Mouse (Mus musculus) heart, postnatal 0 days (tissue): ENCODE data around the gene Sdad1. TPM values are rescaled to one million over a fixed set of nuclear protein-coding genes. Genes with fewer than 3 reads are reported as not detected.

Source experiments
- ATAC-seq: fragments of 200-750 bp; cut with Nextera tagmentation; 2 replicates; pipeline ENCODE4 v1.8.0; 2017; ENCODE audit warnings: low read depth, moderate number of reproducible peaks, moderate library complexity; ENCODE audit not compliant: insufficient read depth
- DNase-seq: peaks from one replicate; pipeline ENCODE4 v3.0.0-alpha.2; 2016; ENCODE audit warnings: low spot score
- H3K27ac ChIP-seq: fragments of 300-500 bp; sonication (generic); 2 replicates; pipeline ENCODE4 v1.5.1; 2014; ENCODE audit warnings: low read depth, mild to moderate bottlenecking
- H3K27me3 ChIP-seq: fragments of 300-500 bp; sonication (generic); 2 replicates; pipeline ENCODE4 v1.6.1; 2014; ENCODE audit warnings: low read length, mixed read lengths; ENCODE audit not compliant: control insufficient read depth, insufficient read depth
- H3K36me3 ChIP-seq: fragments of 300-500 bp; sonication (generic); replicated peaks from 2 replicates; pipeline ENCODE4 v1.6.1; 2014; ENCODE audit warnings: low read length, mixed read lengths; ENCODE audit not compliant: control insufficient read depth, insufficient read depth
- H3K4me1 ChIP-seq: fragments of 300-500 bp; sonication (generic); 2 replicates; pipeline ENCODE4 v1.6.1; 2014; ENCODE audit warnings: antibody characterized with exemption; ENCODE audit not compliant: control insufficient read depth, insufficient read depth
- H3K4me2 ChIP-seq: fragments of 300-500 bp; sonication (generic); 2 replicates; pipeline ENCODE4 v1.6.1; 2014; ENCODE audit warnings: low read depth, mild to moderate bottlenecking, low read length, moderate library complexity
- H3K4me3 ChIP-seq: fragments of 300-500 bp; sonication (generic); 2 replicates; pipeline ENCODE4 v1.5.1; 2014; ENCODE audit warnings: low read depth, low read length
- H3K9ac ChIP-seq: fragments of 300-500 bp; sonication (generic); replicated peaks from 2 replicates; pipeline ENCODE4 v1.6.1; 2014; ENCODE audit warnings: low read depth, low read length, mixed read lengths
- H3K9me3 ChIP-seq: fragments of 300-500 bp; sonication (generic); replicated peaks from 2 replicates; pipeline ENCODE4 v1.6.1; 2016; ENCODE audit warnings: low read length; ENCODE audit not compliant: control insufficient read depth
- CTCF ChIP-seq: IDR thresholded peaks from 2 replicates; pipeline ENCODE4 v1.5.1; 2016; ENCODE audit warnings: antibody characterized with exemption, control low read depth, low read depth
- EP300 ChIP-seq: IDR thresholded peaks from 2 replicates; pipeline ENCODE4 v1.6.1; 2016; ENCODE audit warnings: antibody characterized with exemption, low read depth
- WGBS: fragments of 180-500 bp; shearing (Covaris S2); extraction: QIAGEN DNeasy Blood & Tissue Kit; methylation state at CpG from one replicate; pipeline ENCODE4 v1.1.7; 2014; 5-methylcytosine and 5-hydroxymethylcytosine counted together
- polyA plus RNA-seq: library from polyadenylated mRNA; unstranded; fragments of >200 nt; fragmentation: Nextera tagmentation; extraction: Ambion mirVana; gene quantifications from 2 replicates; pipeline ENCODE4 v1.2.1, GENCODE M21; 2015
- total RNA-seq: library from RNA; depleted of rRNA; stranded (reverse); fragments of >200 nt; gene quantifications from 2 replicates; pipeline ENCODE4 v1.2.3, GENCODE M21; 2014; ENCODE audit warnings: low replicate concordance

The Sdad1 gene
- total and polyA plus RNA-seq, 2 experiments from 2014 or later: 13.8 to 37.0 TPM

GRCm38 (mm10) chr5:92332359-92332840 is 22.1 kb upstream of the Sdad1 start:
- Histone ChIP-seq H3K27me3 (no peaks in the 10 kb centered on the region), H3K9me3 (no peaks in the 10 kb centered on the region), H3K4me2 (peak overlapping the region; percentile 46), H3K36me3 (no peaks in the 10 kb centered on the region), H3K27ac (peak overlapping the region; percentile 81), H3K9ac (0 out of 2 replicates have a peak overlapping the region, but pooled peaks have one; percentile 23), H3K4me3 (peak overlapping the region; percentile 35), H3K4me1 (no peaks in the 10 kb centered on the region)
- 42% methylated on average over 9 of the region's 9 CpGs for WGBS
- DNase-seq (peak; percentile 66), ATAC-seq (peak; percentile 70)
- TF ChIP-seq EP300 (no peak), CTCF (no peak)

DNA sequence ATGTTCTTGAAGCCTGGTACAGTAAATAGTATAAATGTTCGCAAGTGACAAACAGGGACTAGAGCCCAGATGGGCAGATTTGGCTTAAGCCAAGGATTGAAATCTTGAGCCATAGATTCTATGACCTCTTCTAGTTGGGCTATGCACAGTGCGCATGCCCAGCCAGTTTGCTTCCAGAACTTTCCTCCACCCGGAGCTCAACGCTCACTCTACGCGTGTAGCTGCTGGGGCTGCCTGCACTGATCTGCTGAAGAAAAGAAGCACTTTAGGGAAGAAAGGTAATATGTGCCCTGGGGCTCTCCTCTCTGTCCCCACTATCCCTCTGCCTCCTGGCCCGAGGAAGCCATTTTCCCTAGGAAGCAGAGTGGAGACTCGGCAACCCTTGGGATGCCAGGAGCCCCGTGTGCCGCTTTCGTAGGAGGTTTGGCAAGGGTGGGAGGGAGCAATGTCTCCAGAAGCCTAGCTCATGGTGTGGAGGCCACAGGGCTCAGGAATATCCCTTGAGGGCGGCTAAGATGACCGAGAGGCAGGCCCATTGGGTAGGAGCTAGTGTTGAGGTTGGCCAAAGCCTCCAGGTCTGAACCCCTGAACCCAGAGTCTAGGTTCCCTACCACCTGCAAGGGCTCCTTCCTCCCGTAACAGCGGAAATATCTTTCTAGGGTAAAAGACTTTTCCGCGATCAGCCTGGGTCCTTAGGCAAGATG is 21.5 kb upstream of the Sdad1 start, which contains the start of gene Art3:
Art3 (plus strand) TSS at position 193 of the 704 bp plus-strand sequence.
- Histone ChIP-seq H3K27me3 (no peaks in the 10 kb centered on the region), H3K4me2 (peak within 1 kb of the TSS; percentile 46), H3K4me3 (peak within 1 kb of the TSS; percentile 35), H3K4me1 (no peaks in the 10 kb centered on the region), H3K27ac (peak within 1 kb of the TSS; percentile 81), H3K36me3 (no peaks in the 10 kb centered on the region), H3K9ac (0 out of 2 replicates have a peak within 1 kb of the TSS, but pooled peaks have one; percentile 23), H3K9me3 (no peaks in the 10 kb centered on the region)
- WGBS: 78% methylated on average over 17 of the region's 17 CpGs
- TF ChIP-seq EP300: no peak
- no peak for ATAC-seq
- no peak for DNase-seq

GRCm38 (mm10) chr5:92331122-92331521 is 20.8 kb upstream of the Sdad1 start:
- no peaks in the 10 kb centered on the region for H3K4me1 ChIP-seq
- WGBS: 83% methylated on average over 12 of the region's 12 CpGs
- H3K4me2 ChIP-seq: no peak overlapping the region
- H3K4me3 ChIP-seq: no peak overlapping the region
- no peaks in the 10 kb centered on the region for H3K36me3 ChIP-seq
- no peak overlapping the region for H3K9ac ChIP-seq
- H3K27me3 ChIP-seq: no peaks in the 10 kb centered on the region
- H3K27ac ChIP-seq: no peak overlapping the region
- TF ChIP-seq CTCF (no peak), EP300 (no peak)
- ATAC-seq: no peak
- H3K9me3 ChIP-seq: no peaks in the 10 kb centered on the region
- DNase-seq: no peak

GRCm38 (mm10) chr5:92327929-92328328 is 17.6 kb upstream of the Sdad1 start, which contains the start of gene Cxcl9:
TSS of gene Cxcl9 (minus strand) at chr5:92328079.
- no peak within 1 kb of the TSS for H3K27ac ChIP-seq
- DNase-seq: no peak
- no peak for ATAC-seq
- no peaks in the 10 kb centered on the region for H3K27me3 ChIP-seq
- H3K9me3 ChIP-seq: no peaks in the 10 kb centered on the region
- H3K9ac ChIP-seq: no peak within 1 kb of the TSS
- TF ChIP-seq CTCF: no peak
- TF ChIP-seq EP300: no peak
- no peak within 1 kb of the TSS for H3K4me2 ChIP-seq
- H3K4me3 ChIP-seq: no peak within 1 kb of the TSS
- WGBS: 80% methylated on average over 7 of the region's 7 CpGs
- H3K36me3 ChIP-seq: no peaks in the 10 kb centered on the region
- peaks cover 7% of the 10 kb centered on the region; the same call in 1 of the 2 replicates for H3K4me1 ChIP-seq

DNA sequence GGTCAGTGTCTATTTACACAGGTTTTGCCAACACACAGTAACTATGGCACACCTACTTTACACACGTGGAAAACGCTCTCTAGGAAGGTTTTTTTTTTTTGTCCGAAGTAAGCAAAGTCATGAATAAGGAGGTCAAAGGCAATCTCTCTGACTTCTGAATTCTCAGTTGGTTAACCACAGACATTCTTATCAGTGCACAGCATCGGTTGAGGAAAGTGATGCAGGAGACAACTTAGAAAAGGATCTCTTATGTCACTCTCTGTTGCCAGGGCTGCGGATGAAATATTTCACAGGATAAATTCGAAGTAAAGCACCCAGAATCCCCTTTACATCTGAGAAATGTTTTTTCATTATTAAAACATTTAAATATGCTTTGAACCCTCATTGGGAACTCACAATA is 17.1 kb upstream of the Sdad1 start:
- H3K9ac ChIP-seq: no peak overlapping the region
- H3K9me3 ChIP-seq: no peaks in the 10 kb centered on the region
- H3K4me3 ChIP-seq: no peak overlapping the region
- DNase-seq: no peak
- no peak for TF ChIP-seq CTCF
- no peak for TF ChIP-seq EP300
- no peaks in the 10 kb centered on the region for H3K36me3 ChIP-seq
- no peak overlapping the region for H3K4me2 ChIP-seq
- no peak for ATAC-seq
- 67% methylated on average over 6 of the region's 6 CpGs for WGBS
- peaks cover 7% of the 10 kb centered on the region; the same call in 1 of the 2 replicates for H3K4me1 ChIP-seq
- H3K27ac ChIP-seq: no peak overlapping the region
- no peaks in the 10 kb centered on the region for H3K27me3 ChIP-seq
